Mouse (Mus musculus) liver, embryonic 16.5 days (tissue): ENCODE data around the gene Avl9. TPM values are rescaled to one million over a fixed set of nuclear protein-coding genes. Genes with fewer than 3 reads are reported as not detected.

ENCODE experiments used
- ATAC-seq: fragments of 200-750 bp; cut with Nextera tagmentation; 2 replicates; pipeline ENCODE4 v1.8.0; 2017; ENCODE audit warnings: low read depth, mild to moderate bottlenecking, moderate number of reproducible peaks, moderate library complexity
- H3K27ac ChIP-seq: fragments of 300-500 bp; sonication (generic); 2 replicates; pipeline ENCODE4 v1.5.1; 2014; ENCODE audit warnings: mild to moderate bottlenecking, low read length
- H3K27me3 ChIP-seq: fragments of 300-500 bp; sonication (generic); 2 replicates; pipeline ENCODE4 v1.6.1; 2014; ENCODE audit warnings: low read depth, low read length, mixed read lengths; ENCODE audit not compliant: control insufficient read depth, insufficient read depth
- H3K36me3 ChIP-seq: fragments of 300-500 bp; sonication (generic); 2 replicates; pipeline ENCODE4 v1.6.1; 2014; ENCODE audit warnings: mild to moderate bottlenecking; ENCODE audit not compliant: control insufficient read depth, insufficient read depth
- H3K4me1 ChIP-seq: fragments of 300-500 bp; sonication (generic); 2 replicates; pipeline ENCODE4 v1.6.1; 2014; ENCODE audit warnings: low read depth, low read length, mixed read lengths; ENCODE audit not compliant: control insufficient read depth
- H3K4me2 ChIP-seq: fragments of 300-500 bp; sonication (generic); 2 replicates; pipeline ENCODE4 v1.6.1; 2014; ENCODE audit warnings: low read depth, low read length, mixed read lengths
- H3K4me3 ChIP-seq: fragments of 300-500 bp; sonication (generic); 2 replicates; pipeline ENCODE4 v1.5.1; 2014; ENCODE audit warnings: low read depth, mild to moderate bottlenecking, low read length
- H3K9ac ChIP-seq: fragments of 300-500 bp; sonication (generic); 2 replicates; pipeline ENCODE4 v1.6.1; 2014; ENCODE audit warnings: low read depth, low read length
- H3K9me3 ChIP-seq: fragments of 300-500 bp; sonication (generic); replicated peaks from 2 replicates; pipeline ENCODE4 v1.6.1; 2016; ENCODE audit warnings: low read length; ENCODE audit not compliant: control insufficient read depth
- WGBS: fragments of 180-500 bp; shearing (Covaris S2); extraction: QIAGEN DNeasy Blood & Tissue Kit; methylation state at CpG from one replicate; pipeline ENCODE4 v1.1.7; 2014; ENCODE audit not compliant: insufficient replicate concordance; 5-methylcytosine and 5-hydroxymethylcytosine counted together
- polyA plus RNA-seq: library from polyadenylated mRNA; unstranded; fragments of >200 nt; fragmentation: Nextera tagmentation; extraction: Ambion mirVana; gene quantifications from 2 replicates; pipeline ENCODE4 v1.2.1, GENCODE M21; 2015

Avl9 gene
- polyA plus RNA-seq, 1 experiment from 2014 or later = 3.6 TPM

DNA sequence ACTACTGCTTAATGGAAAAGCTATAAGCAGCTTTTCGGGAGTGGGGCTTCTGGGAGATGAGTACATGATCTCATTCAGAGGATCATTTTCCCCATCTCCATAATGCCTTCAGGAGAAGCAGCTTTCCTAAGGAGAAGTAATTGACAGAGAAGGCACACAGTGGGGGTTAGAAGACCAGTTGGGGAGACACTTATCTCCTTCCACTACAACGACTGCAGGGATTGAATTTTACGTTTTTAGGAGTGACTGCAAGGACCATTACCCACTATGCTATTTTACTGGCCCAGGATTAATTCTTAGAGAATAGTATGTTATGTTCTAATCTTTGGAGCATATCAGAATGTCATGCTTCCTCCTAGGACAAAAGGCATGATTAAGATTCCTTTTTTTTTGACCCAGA lies 6.2 kb downstream of the Avl9 start:
- Histone ChIP-seq H3K4me1 (peaks cover 9% of the 10 kb centered on the region), H3K27ac (no peak overlapping the region), H3K9ac (no peak overlapping the region), H3K4me2 (no peak overlapping the region), H3K36me3 (no peaks in the 10 kb centered on the region), H3K9me3 (no peaks in the 10 kb centered on the region), H3K27me3 (no peaks in the 10 kb centered on the region), H3K4me3 (no peak overlapping the region)
- no peak for ATAC-seq
- WGBS = 61% methylated on average over 3 of the region's 3 CpGs

DNA sequence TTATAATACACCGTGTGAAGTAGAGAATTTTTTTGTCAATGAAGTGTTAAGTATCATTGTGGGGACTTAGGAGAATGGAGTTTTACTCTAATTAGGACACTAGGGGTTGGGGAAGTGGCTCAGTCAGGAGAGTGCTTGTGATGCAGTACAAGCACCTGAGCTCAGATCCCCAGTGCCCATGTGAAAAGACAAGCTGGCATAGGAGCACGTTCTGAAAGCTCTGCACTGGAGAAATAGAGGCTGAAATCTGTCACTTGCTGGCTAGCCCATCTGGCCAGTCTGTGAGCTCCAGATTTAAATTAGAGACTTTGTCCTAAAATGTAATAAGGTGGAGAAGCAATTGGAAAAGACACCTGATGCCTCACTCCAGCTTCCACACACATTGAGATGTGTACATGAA lies 17.8 kb downstream of the Avl9 start:
- no peak overlapping the region for H3K4me3 ChIP-seq
- peaks cover 25% of the 10 kb centered on the region for H3K36me3 ChIP-seq
- ATAC-seq = no peak
- no peaks in the 10 kb centered on the region for H3K9me3 ChIP-seq
- no peak overlapping the region for H3K27ac ChIP-seq
- no peaks in the 10 kb centered on the region for H3K4me1 ChIP-seq
- 59% methylated on average over 2 of the region's 2 CpGs for WGBS
- no peak overlapping the region for H3K9ac ChIP-seq
- H3K27me3 ChIP-seq = no peaks in the 10 kb centered on the region
- no peak overlapping the region for H3K4me2 ChIP-seq

DNA sequence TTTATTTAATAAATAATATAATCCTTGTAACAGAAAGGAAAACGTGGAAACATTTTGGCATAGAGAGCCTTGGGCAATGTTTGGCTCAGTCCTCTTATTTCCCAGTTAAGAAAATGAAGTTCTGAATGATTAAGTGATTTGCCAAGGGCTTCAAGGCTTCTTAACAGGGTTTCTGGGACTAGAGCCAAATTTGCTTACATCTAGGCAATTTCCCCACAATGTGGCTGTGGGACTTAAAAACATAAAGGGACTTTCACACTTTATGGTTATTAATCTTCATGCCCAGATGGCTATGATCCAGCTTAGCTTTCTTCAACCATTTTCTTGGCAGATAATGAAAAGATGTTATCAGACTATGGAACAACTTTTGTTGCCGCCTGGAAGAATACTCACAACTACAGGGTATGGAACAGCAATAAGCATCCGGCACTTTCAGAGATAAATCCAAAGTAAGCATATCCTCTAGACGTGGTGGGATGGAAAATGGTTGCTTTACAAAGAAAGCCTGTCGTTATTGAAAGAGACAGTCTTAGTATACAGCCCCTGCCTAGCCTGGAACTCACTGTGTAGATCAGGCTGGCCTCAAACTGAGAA lies 31.3 kb downstream of the Avl9 start:
- Histone ChIP-seq H3K4me2 (no peak overlapping the region), H3K9me3 (no peaks in the 10 kb centered on the region), H3K4me1 (no peaks in the 10 kb centered on the region), H3K27me3 (no peaks in the 10 kb centered on the region), H3K9ac (no peak overlapping the region), H3K27ac (no peak overlapping the region), H3K4me3 (no peak overlapping the region), H3K36me3 (peaks cover 6% of the 10 kb centered on the region)
- no peak for ATAC-seq
- 73% methylated on average over 5 of the region's 5 CpGs for WGBS

DNA sequence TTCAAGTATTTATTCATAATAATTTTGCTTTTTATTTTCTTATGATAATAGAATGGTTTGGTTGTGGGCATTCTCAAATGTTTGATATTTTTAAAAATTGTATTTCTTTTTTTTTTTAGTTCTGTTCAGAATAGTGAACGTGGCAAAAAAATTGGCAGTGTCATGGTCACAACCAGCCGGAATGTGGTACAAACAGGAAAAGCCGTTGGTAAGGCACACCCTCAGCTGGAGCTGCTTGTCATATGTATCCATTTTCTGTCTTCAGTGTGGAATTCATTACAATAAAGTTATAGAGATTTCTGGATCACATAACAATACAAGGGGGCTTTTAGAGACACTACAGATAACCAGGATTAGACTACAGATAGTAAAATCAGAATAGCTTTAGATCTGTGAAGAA lies 39.0 kb downstream of the Avl9 start:
- Histone ChIP-seq H3K9ac (no peak overlapping the region), H3K9me3 (no peaks in the 10 kb centered on the region), H3K4me2 (no peak overlapping the region), H3K27ac (no peak overlapping the region), H3K4me3 (no peak overlapping the region), H3K36me3 (peaks cover 19% of the 10 kb centered on the region), H3K27me3 (no peaks in the 10 kb centered on the region), H3K4me1 (no peaks in the 10 kb centered on the region)
- ATAC-seq = no peak
- WGBS = 60% methylated on average over 3 of the region's 3 CpGs

DNA sequence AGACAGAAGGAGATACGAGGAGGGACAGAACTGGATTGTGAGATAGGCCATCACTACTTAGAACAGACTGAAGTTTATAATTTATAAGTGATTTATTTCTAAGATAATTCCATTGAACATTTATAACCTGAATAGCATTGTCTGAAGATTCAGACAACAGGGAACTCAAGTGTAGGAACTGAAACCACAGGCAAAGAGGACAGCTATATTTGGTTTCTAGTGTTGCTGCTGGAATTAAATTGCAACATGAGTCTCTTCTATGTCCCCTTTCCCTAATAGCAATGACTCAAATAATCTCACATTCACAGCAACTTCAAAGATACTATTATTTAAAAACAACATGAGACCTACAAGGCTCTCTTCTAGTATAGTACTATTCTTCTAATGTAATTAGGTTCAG lies 41.4 kb downstream of the Avl9 start:
- WGBS = 76% methylated on average over 1 of the region's 1 CpGs
- Histone ChIP-seq H3K9ac (no peak overlapping the region), H3K4me2 (no peak overlapping the region), H3K36me3 (peaks cover 19% of the 10 kb centered on the region), H3K4me1 (no peaks in the 10 kb centered on the region), H3K27ac (no peak overlapping the region), H3K4me3 (no peak overlapping the region), H3K27me3 (no peaks in the 10 kb centered on the region), H3K9me3 (no peaks in the 10 kb centered on the region)
- ATAC-seq = no peak

DNA sequence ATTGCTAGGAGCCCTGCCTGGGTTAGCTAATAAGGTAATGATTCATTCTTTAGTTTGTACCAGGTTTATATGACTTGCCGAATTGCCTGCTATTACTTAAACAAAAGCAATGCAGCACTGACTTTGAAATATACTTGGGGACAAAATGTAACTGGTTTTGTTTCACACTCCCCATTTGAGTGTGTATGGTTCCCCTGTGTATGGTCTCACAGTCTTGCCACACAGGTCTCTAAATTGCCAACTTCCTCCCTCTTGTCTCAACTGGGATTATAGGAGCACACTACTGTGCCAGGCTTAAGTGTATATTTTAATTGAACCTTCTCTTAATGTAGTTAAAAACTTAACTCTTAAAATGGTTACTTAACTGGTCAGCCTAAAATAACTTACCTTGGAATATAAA lies 44.6 kb downstream of the Avl9 start:
- ATAC-seq = no peak
- Histone ChIP-seq H3K4me1 (no peaks in the 10 kb centered on the region), H3K27me3 (no peaks in the 10 kb centered on the region), H3K9ac (no peak overlapping the region), H3K4me3 (no peak overlapping the region), H3K4me2 (no peak overlapping the region), H3K36me3 (peaks cover 17% of the 10 kb centered on the region), H3K9me3 (no peaks in the 10 kb centered on the region), H3K27ac (no peak overlapping the region)
- 70% methylated on average over 1 of the region's 1 CpGs for WGBS

DNA sequence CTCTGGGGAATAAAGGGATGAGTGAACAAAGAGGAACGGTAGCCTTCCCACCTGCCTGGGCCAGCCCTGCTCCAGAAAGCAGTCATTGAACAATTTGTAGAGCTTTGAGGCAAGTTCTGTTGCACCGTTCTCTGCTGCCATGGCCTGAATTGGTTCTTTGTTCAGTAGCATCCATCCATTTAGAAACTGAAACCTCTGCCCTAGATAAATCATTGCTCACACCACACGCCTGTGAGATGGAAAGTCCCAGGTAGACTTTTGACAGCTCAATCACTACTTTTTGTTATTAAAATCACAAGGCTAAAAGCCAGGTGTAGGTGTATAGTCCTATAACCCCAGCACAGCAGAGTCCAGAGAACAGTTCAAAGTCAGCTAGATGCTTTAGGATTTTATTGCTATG lies 50.6 kb downstream of the Avl9 start:
- WGBS = 69% methylated on average over 3 of the region's 3 CpGs
- no peak overlapping the region for H3K27ac ChIP-seq
- H3K9me3 ChIP-seq = no peaks in the 10 kb centered on the region
- H3K9ac ChIP-seq = no peak overlapping the region
- H3K4me3 ChIP-seq = no peak overlapping the region
- ATAC-seq = no peak
- H3K36me3 ChIP-seq = 0 out of 2 replicates have a peak, but pooled peaks cover 2% of the 10 kb centered on the region
- no peak overlapping the region for H3K4me2 ChIP-seq
- H3K4me1 ChIP-seq = no peaks in the 10 kb centered on the region
- no peaks in the 10 kb centered on the region for H3K27me3 ChIP-seq

DNA sequence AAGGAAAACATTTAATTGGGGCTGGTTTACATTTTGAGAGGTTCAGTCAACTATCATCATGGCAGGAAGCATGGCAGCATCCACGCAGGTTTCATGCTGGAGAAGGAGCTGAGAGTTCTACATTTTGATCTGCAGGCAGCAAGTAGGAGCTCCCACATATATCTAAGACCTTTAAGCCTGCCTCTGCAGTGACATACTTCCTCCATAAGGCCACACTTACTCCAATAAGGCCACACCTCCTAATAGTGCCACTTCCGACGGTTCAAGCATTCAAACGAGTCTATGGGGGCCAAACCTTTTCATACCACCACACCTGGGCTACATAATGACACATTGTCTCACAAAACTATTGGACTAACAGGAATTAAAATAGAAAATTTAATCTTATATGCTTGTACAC lies 51.0 kb downstream of the Avl9 start:
- Histone ChIP-seq H3K9me3 (no peaks in the 10 kb centered on the region), H3K27me3 (no peaks in the 10 kb centered on the region), H3K4me1 (no peaks in the 10 kb centered on the region), H3K36me3 (0 out of 2 replicates have a peak, but pooled peaks cover 2% of the 10 kb centered on the region), H3K9ac (no peak overlapping the region), H3K27ac (no peak overlapping the region), H3K4me3 (no peak overlapping the region), H3K4me2 (no peak overlapping the region)
- ATAC-seq = no peak
- WGBS = 72% methylated on average over 4 of the region's 4 CpGs

DNA sequence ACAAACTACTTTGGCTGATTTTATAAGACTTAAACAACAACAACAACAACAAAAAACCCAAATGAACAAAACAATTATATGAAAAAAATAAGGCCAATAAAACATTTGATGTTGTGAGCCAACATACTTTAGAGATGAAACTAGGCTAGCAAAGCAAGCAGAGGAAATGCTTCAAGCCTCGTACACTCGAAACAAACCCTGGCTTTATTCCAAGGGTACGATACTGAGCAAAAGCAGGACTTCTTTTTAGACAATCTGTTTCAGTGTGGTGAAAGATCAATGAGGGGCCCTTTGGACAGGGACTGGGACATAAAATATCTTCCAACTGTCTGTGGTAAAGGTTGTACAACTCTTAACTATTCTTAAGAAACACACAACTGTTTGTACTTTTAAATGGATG lies 61.1 kb downstream of the Avl9 start:
- Histone ChIP-seq H3K27me3 (no peaks in the 10 kb centered on the region), H3K27ac (no peak overlapping the region), H3K4me1 (no peaks in the 10 kb centered on the region), H3K4me2 (no peak overlapping the region), H3K9ac (no peak overlapping the region), H3K4me3 (no peak overlapping the region), H3K9me3 (no peaks in the 10 kb centered on the region), H3K36me3 (peaks cover 30% of the 10 kb centered on the region)
- 75% methylated on average over 3 of the region's 3 CpGs for WGBS
- ATAC-seq = no peak
